Mouse (Mus musculus) megakaryocyte, embryonic 14.5 days (primary cell): ENCODE measurements around the gene Raver1.

Experiments used
- FLI1 ChIP-seq: IDR thresholded peaks from 2 replicates; pipeline ENCODE4 v1.6.1; 2012; ENCODE audit warnings: low read length, inconsistent platforms, mixed read lengths
- GATA1 ChIP-seq: IDR thresholded peaks from 3 replicates; pipeline ENCODE4 v1.6.1; 2012; ENCODE audit warnings: mixed read lengths, low read length, inconsistent platforms, borderline replicate concordance

DNA sequence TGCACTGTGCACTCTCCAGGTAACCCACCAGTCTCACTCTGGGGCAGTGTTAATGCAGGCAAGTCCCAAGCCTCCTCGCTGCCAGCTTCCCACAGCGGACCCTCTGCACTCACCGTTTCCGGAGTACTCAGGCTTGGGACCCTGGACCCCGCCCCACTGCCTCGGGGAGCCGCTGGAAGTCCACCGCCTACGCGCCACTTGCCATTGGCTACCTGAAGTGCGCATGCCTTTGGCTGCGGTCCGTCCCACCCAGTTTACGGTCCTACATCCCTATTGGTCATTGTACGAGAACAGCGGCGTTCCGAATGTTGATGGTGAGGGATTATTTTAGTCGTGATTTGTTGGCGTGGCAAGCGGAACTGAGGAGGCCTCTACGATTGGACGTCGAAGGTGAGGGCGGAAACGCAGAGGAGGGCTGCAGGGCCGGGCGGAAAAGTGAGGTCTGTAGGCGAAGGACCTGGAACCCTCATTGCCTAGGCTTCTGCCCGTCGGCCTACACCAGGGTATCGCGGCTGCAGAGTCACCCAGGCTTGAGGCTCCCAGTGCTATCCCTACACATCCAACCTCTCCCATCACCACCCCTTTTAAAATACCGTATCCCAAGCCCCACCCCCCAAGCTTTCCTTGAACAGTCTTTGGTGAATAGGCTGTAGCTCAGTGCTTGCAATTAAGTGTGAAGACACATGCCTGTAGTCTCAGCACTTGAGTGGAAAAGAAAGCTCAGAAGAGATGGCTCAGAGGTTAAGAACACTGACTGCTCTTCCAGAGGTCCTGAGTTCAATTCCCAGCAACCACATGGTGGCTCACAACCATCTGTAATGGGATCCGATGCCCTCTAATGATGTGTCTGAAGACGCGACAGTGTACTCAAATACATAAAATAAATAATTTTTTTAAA is 39.5 kb upstream of the Raver1 start, which contains the start of gene Tyk2:
- TF ChIP-seq GATA1 (no peak), FLI1 (no peak)
